In genomic region chr15:31961963-31962362, GRCm38 (mm10) we compare ENCODE assay signal across 18 mouse cellular contexts.
DNase-seq lines count a peak whose midpoint lies in the region; ATAC-seq lines count a peak whose summit lies in the region.
"Had no signal": no experiment of that assay in that cellular context is flagged by ENCODE, and none has a peak within 500 bp of the region (broad histone marks: within the 10 kb centered on the region; RNA-seq: fewer than 3 reads in every experiment).

No protein-coding gene starts in this region.

- H3K27me3 ChIP-seq in embryonic facial prominence, embryonic 14.5 days (replicated peaks; ENCODE audit: control insufficient read depth, insufficient read depth, low read length) = no peaks in the 10 kb centered on the region
- no peaks in the 10 kb centered on the region for H3K27me3 ChIP-seq in embryonic facial prominence, embryonic 10.5 days (replicated peaks; ENCODE audit: low read depth, poor library complexity, severe bottlenecking)
- no peaks in the 10 kb centered on the region for H3K27me3 ChIP-seq in kidney, embryonic 15.5 days
- H3K27me3 ChIP-seq: limb, embryonic 13.5 days; midbrain, embryonic 15.5 days; neural tube, embryonic 12.5 days had no signal

- H3K4me2 ChIP-seq in embryonic facial prominence, embryonic 14.5 days (ENCODE audit: low read depth, low read length) = no peak overlapping the region
- no peak overlapping the region for H3K4me2 ChIP-seq in kidney, embryonic 15.5 days
- H3K4me2 ChIP-seq: hindbrain, embryonic 14.5 days; limb, embryonic 13.5 days; midbrain, embryonic 15.5 days; neural tube, embryonic 12.5 days had no signal

- H3K9me3 ChIP-seq in embryonic facial prominence, embryonic 14.5 days (ENCODE audit: control insufficient read depth, low read length) = no peaks in the 10 kb centered on the region
- H3K9me3 ChIP-seq in embryonic facial prominence, embryonic 10.5 days = no peaks in the 10 kb centered on the region
- no peaks in the 10 kb centered on the region for H3K9me3 ChIP-seq in kidney, embryonic 15.5 days (replicated peaks)
- H3K9me3 ChIP-seq: limb, embryonic 13.5 days; midbrain, embryonic 15.5 days; neural tube, embryonic 12.5 days had no signal

- no peak for ATAC-seq in embryonic facial prominence, embryonic 14.5 days (ENCODE audit: low read depth)
- ATAC-seq in kidney, embryonic 15.5 days (replicated peaks; ENCODE audit: low FRiP score) = no peak
- ATAC-seq in frontal cortex, adult (ENCODE audit: low TSS enrichment) = no peak
- ATAC-seq: forebrain, postnatal 0 days; midbrain, embryonic 15.5 days had no signal

- intact Hi-C loops in heart, postnatal 10 days (cut with DNase I) = no loop called here

- H3K4me1 ChIP-seq in embryonic facial prominence, embryonic 14.5 days (ENCODE audit: control insufficient read depth, insufficient read depth, low read length) = 0 out of 2 replicates have a peak, but pooled peaks cover 3% of the 10 kb centered on the region
- no peaks in the 10 kb centered on the region for H3K4me1 ChIP-seq in embryonic facial prominence, embryonic 10.5 days
- no peaks in the 10 kb centered on the region for H3K4me1 ChIP-seq in kidney, embryonic 15.5 days
- H3K4me1 ChIP-seq: limb, embryonic 13.5 days; midbrain, embryonic 15.5 days; neural tube, embryonic 12.5 days had no signal

- no peaks in the 10 kb centered on the region for H3K36me3 ChIP-seq in embryonic facial prominence, embryonic 14.5 days (ENCODE audit: control insufficient read depth, insufficient read depth, low read length)
- no peaks in the 10 kb centered on the region for H3K36me3 ChIP-seq in embryonic facial prominence, embryonic 10.5 days (replicated peaks)
- H3K36me3 ChIP-seq in kidney, embryonic 15.5 days = no peaks in the 10 kb centered on the region
- H3K36me3 ChIP-seq: limb, embryonic 13.5 days; midbrain, embryonic 15.5 days; neural tube, embryonic 12.5 days had no signal

- WGBS in embryonic facial prominence, embryonic 14.5 days = 32% methylated on average over 2 of the region's 2 CpGs
- 67% methylated on average over 2 of the region's 2 CpGs for WGBS in embryonic facial prominence, embryonic 10.5 days
- 28% methylated on average over 2 of the region's 2 CpGs for WGBS in kidney, embryonic 15.5 days

- no peak overlapping the region for H3K9ac ChIP-seq in embryonic facial prominence, embryonic 14.5 days (ENCODE audit: low read depth, low read length)
- H3K9ac ChIP-seq in kidney, embryonic 15.5 days = no peak overlapping the region
- H3K9ac ChIP-seq: forebrain, postnatal 0 days; hindbrain, embryonic 14.5 days; limb, embryonic 13.5 days; midbrain, embryonic 15.5 days; neural tube, embryonic 12.5 days had no signal

- H3K4me3 ChIP-seq in embryonic facial prominence, embryonic 14.5 days (ENCODE audit: low read depth, low read length) = no peak overlapping the region
- H3K4me3 ChIP-seq in embryonic facial prominence, embryonic 10.5 days = no peak overlapping the region
- no peak overlapping the region for H3K4me3 ChIP-seq in kidney, embryonic 15.5 days (replicated peaks)
- H3K4me3 ChIP-seq: erythroblast, embryonic 14.5 days; limb, embryonic 13.5 days; midbrain, embryonic 15.5 days; neural tube, embryonic 12.5 days had no signal

- DNase-seq in embryonic facial prominence, embryonic 14.5 days (ENCODE audit: low spot score) = peak; percentile 17
- DNase-seq in embryonic facial prominence, embryonic 10.5 days (ENCODE audit: low spot score) = no peak
- peak; percentile 6 to 16 for DNase-seq in kidney, adult 8-10 months
- DNase-seq in heart, postnatal 10 days = peak; percentile 68 to 76
- DNase-seq in kidney, postnatal 36 days = peak; percentile 42 to 44
- DNase-seq in yolk sac, embryonic 10.5 days (ENCODE audit: low spot score) = no peak
- DNase-seq: adrenal gland, postnatal 14 days; forebrain, postnatal 0 days; layer of hippocampus, adult 9-11 months; thymus, adult 18-20 months had no signal

- no peak overlapping the region for H3K27ac ChIP-seq in embryonic facial prominence, embryonic 14.5 days (replicated peaks; ENCODE audit: low read depth, low read length)
- no peak overlapping the region for H3K27ac ChIP-seq in embryonic facial prominence, embryonic 10.5 days (replicated peaks)
- H3K27ac ChIP-seq in kidney, embryonic 15.5 days = no peak overlapping the region
- H3K27ac ChIP-seq: hindbrain, embryonic 14.5 days; limb, embryonic 13.5 days; macrophage; midbrain, embryonic 15.5 days; neural tube, embryonic 12.5 days had no signal

Comparison
In these comparisons a context has a peak if more than half of its experiments do, and no peak if none do; other contexts are left out.
1. DNase-seq: peak in embryonic facial prominence, embryonic 14.5 days (single experiment), kidney, adult 8-10 months (2 of 2), heart, postnatal 10 days (2 of 2) and kidney, postnatal 36 days (2 of 2); none in embryonic facial prominence, embryonic 10.5 days (single experiment) and yolk sac, embryonic 10.5 days (single experiment).